Mouse (Mus musculus) hindbrain, embryonic 10.5 days (tissue): ENCODE results near the gene Cdh24. TPM values are rescaled to one million over a fixed set of nuclear protein-coding genes. Genes with fewer than 3 reads are reported as not detected.
A peak's percentile ranks its signal among the peaks of the same experiment; 100 is the strongest.
"Not testable (repeated sequence)": the region's sequence is repeated elsewhere in the genome, so short reads cannot be mapped to it uniquely, and the experiment has no call there.

Source experiments
- DNase-seq: peaks from one replicate; pipeline ENCODE4 v3.0.0-alpha.2; 2017; ENCODE audit warnings: low spot score
- H3K27ac ChIP-seq: fragments of 300-500 bp; sonication (generic); 2 replicates; pipeline ENCODE4 v1.5.1; 2016; ENCODE audit warnings: mild to moderate bottlenecking, moderate library complexity
- H3K27me3 ChIP-seq: fragments of 300-500 bp; sonication (generic); 2 replicates; pipeline ENCODE4 v1.6.1; 2016; ENCODE audit warnings: mild to moderate bottlenecking; ENCODE audit not compliant: poor library complexity, insufficient read depth, severe bottlenecking
- H3K36me3 ChIP-seq: fragments of 300-500 bp; sonication (generic); 2 replicates; pipeline ENCODE4 v1.6.1; 2016; ENCODE audit warnings: mild to moderate bottlenecking, moderate library complexity
- H3K4me1 ChIP-seq: fragments of 300-500 bp; sonication (generic); replicated peaks from 2 replicates; pipeline ENCODE4 v1.6.1; 2016; ENCODE audit warnings: mild to moderate bottlenecking
- H3K4me3 ChIP-seq: fragments of 300-500 bp; sonication (generic); 2 replicates; pipeline ENCODE4 v1.5.1; 2016; ENCODE audit warnings: mild to moderate bottlenecking, moderate library complexity
- H3K9me3 ChIP-seq: fragments of 300-500 bp; sonication (generic); 2 replicates; pipeline ENCODE4 v1.6.1; 2016; ENCODE audit warnings: mild to moderate bottlenecking, moderate library complexity
- WGBS: fragments of 180-500 bp; shearing (Covaris S2); methylation state at CpG from one replicate; pipeline ENCODE4 v1.1.7; 2016; 5-methylcytosine and 5-hydroxymethylcytosine counted together
- polyA plus RNA-seq: library from polyadenylated mRNA; unstranded; fragments of >200 nt; fragmentation: Nextera tagmentation; extraction: Ambion mirVana; gene quantifications from 2 replicates; pipeline ENCODE4 v1.2.1, GENCODE M21; 2016

The Cdh24 gene
- polyA plus RNA-seq, 1 experiment from 2014 or later: 7.1 TPM

DNA sequence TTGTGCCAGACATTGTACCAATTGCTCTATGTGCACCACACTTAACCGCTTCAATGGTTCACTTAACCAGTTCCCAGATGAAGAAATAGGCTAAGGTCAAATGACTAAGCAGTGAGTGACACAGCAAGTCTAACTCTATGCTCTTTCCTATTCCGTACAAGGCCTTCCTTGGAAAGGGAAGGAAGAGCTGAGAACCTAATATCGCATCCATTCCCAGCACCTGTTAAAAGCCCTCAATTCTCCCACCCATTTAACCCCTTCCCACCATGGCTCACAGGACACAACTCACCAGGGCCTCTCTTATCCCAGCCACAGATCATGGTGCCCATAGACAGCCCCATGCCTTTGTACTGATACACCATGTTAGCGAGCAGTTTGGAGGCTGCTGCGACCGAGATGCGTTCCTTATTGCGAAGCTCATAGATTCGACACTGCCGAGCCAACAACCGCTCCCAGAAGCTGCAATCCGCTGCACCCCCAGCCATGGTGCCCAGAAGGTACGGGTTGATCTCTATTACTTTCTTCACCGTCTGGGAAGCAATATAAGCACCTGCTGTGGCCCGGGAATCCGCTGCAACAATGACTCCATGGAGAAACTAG lies 24.8 kb downstream of the Cdh24 start:
- no peak for DNase-seq
- peak overlapping the region; percentile 98; the same call in 1 of the 2 replicates for H3K4me3 ChIP-seq
- H3K27me3 ChIP-seq: no peaks in the 10 kb centered on the region
- peaks cover 51% of the 10 kb centered on the region for H3K36me3 ChIP-seq
- no peaks in the 10 kb centered on the region for H3K9me3 ChIP-seq
- 94% methylated on average over 16 of the region's 16 CpGs for WGBS
- peaks cover 15% of the 10 kb centered on the region for H3K4me1 ChIP-seq
- no peak overlapping the region for H3K27ac ChIP-seq

DNA sequence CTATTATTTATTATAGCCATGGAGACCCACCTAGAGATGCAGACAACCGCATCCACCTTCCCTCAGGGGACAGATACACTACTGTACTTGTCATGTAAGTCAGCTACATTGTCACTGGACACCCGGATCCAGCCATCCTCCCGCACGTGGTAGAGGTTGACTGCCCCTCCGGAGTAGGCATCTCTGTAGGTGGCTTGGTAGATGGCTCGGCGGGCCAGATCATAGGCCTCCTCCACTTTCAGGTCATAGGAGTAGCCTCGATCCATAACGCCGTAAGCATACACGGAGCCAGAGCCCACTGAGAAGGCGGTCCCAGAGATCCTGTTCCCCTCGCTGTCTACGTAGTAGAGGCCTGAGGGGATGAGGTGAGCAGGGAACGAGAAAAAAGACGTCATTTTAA lies 27.0 kb downstream of the Cdh24 start:
- not testable (repeated sequence) for H3K27me3 ChIP-seq, DNase-seq
- H3K36me3 ChIP-seq: peaks cover 60% of the 10 kb centered on the region

GRCm38 (mm10) chr14:54610648-54611047 lies 30.5 kb downstream of the Cdh24 start:
- H3K27ac ChIP-seq: no peak overlapping the region
- 82% methylated on average over 6 of the region's 6 CpGs for WGBS
- H3K4me3 ChIP-seq: no peak overlapping the region

More for the DNA sequence above, 27.0 kb downstream of the Cdh24 start:
- H3K27ac ChIP-seq, H3K9me3 ChIP-seq, H3K4me3 ChIP-seq: not testable (repeated sequence)
- WGBS: 92% methylated on average over 16 of the region's 16 CpGs
- H3K4me1 ChIP-seq: peaks cover 15% of the 10 kb centered on the region

GRCm38 (mm10) chr14:54609962-54610361 lies 31.2 kb downstream of the Cdh24 start:
- Histone ChIP-seq H3K36me3 (peaks cover 43% of the 10 kb centered on the region), H3K9me3 (no peaks in the 10 kb centered on the region), H3K27me3 (no peaks in the 10 kb centered on the region), H3K4me1 (peaks cover 16% of the 10 kb centered on the region), H3K4me3 (no peak overlapping the region), H3K27ac (no peak overlapping the region)
- peak; percentile 30 for DNase-seq
- 78% methylated on average over 4 of the region's 4 CpGs for WGBS

More at GRCm38 (mm10) chr14:54610648-54611047, 30.5 kb downstream of the Cdh24 start:
- no peak for DNase-seq
- H3K4me1 ChIP-seq: peaks cover 12% of the 10 kb centered on the region
- no peaks in the 10 kb centered on the region for H3K27me3 ChIP-seq
- no peaks in the 10 kb centered on the region for H3K9me3 ChIP-seq
- H3K36me3 ChIP-seq: peaks cover 50% of the 10 kb centered on the region

- DNase-seq: no peak
- peaks cover 22% of the 10 kb centered on the region for H3K4me1 ChIP-seq
- peaks cover 36% of the 10 kb centered on the region for H3K36me3 ChIP-seq
- H3K27ac ChIP-seq: no peak overlapping the region
- H3K4me3 ChIP-seq: no peak overlapping the region
- H3K9me3 ChIP-seq: no peaks in the 10 kb centered on the region
- no peaks in the 10 kb centered on the region for H3K27me3 ChIP-seq
- 72% methylated on average over 4 of the region's 4 CpGs for whole genome bisulfite sequencing
Measured at GRCm38 (mm10) chr14:54609245-54609644, 31.9 kb downstream of the Cdh24 start.

DNA sequence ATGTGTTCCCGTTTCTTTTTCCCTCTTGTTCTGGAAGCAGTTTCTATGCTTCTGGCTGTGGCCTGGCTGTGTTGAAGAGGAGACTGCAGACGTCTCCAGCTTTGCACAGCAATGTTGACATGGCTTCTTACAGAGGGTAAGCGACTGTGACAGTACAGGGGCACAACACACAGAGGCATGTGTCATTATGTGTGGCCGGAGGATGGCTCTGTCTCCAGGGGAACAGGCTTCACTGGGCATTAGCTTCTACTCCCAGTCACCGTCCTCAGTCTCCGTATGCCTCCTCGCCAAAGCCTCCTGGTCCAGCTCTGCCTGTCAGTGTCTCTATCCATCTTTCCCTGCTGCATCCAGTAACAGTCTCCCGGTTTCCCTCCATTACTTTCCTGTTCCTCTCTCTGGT lies 33.9 kb downstream of the Cdh24 start:
- Histone ChIP-seq H3K27me3 (no peaks in the 10 kb centered on the region), H3K4me1 (peaks cover 34% of the 10 kb centered on the region), H3K4me3 (no peak overlapping the region), H3K36me3 (peaks cover 18% of the 10 kb centered on the region), H3K9me3 (no peaks in the 10 kb centered on the region), H3K27ac (no peak overlapping the region)
- 52% methylated on average over 8 of the region's 8 CpGs for WGBS
- no peak for DNase-seq

- Histone ChIP-seq H3K4me3 (peak within 1 kb of the TSS; percentile 60), H3K4me1 (peaks cover 37% of the 10 kb centered on the region), H3K9me3 (no peaks in the 10 kb centered on the region), H3K36me3 (peaks cover 4% of the 10 kb centered on the region), H3K27me3 (no peaks in the 10 kb centered on the region), H3K27ac (peak within 1 kb of the TSS; percentile 94)
- WGBS: under 1% methylated on average over 39 of the region's 39 CpGs
- peak; percentile 80 for DNase-seq
Measured at GRCm38 (mm10) chr14:54605752-54606321, 35.3 kb downstream of the Cdh24 start, which contains the start of gene 4931414P19Rik. Gene 4931414P19Rik (minus strand): TSS chr14:54605993.

DNA sequence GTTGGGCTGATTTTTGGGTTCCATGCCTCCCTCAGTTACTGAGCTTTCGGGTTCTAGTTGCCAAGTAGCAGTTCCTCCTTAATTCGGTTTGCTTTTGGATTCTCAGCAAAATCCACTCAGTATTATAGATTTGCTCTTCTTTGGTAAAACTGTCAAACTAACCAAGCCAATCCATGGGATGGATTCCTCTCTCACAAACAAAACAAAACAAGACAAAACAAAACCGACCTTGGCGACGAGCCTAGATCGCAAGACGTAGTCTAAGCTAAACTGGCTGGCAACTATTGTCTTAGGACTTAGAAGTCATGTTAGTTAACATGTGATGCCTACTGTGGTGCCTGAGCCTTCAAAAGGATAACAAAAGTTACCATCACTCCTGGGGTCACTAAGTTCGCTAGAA lies 37.5 kb downstream of the Cdh24 start:
- peak overlapping the region; percentile 94 for H3K27ac ChIP-seq
- H3K36me3 ChIP-seq: peaks cover 8% of the 10 kb centered on the region
- no peaks in the 10 kb centered on the region for H3K27me3 ChIP-seq
- peaks cover 37% of the 10 kb centered on the region for H3K4me1 ChIP-seq
- peak overlapping the region; percentile 59 for H3K4me3 ChIP-seq
- 85% methylated on average over 8 of the region's 8 CpGs for WGBS
- H3K9me3 ChIP-seq: no peaks in the 10 kb centered on the region
- DNase-seq: no peak

DNA sequence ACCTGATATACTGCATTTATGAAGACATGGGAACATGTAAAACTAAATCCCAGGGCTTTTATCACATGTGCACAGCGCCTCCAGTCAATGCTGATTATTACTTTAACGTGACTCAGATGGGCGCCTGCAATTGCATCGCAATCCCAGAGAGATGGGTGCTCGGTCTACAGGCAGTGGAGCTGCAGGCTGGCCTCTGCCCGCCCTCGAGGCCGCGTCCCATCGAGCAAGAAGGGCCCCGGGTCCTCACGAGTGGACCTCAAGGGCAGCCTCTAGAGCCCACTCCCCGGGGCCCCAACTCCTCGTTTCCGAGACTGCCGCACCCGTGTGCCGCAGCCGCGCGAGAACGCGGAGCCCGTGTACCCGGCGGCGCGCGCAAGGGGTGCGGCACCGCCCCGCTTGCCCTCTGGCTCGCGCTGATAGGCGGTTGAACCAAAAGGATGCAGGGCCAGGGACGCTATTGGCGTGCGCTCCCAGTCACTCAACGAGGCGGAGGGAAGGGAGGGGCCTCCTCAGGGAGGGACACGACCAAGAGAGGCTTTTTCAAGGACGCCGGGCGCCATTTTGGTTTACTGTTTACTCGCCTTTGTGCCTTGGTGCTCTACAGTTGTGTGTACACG lies 38.0 kb downstream of the Cdh24 start:
- peaks cover 9% of the 10 kb centered on the region for H3K36me3 ChIP-seq
- no peaks in the 10 kb centered on the region for H3K9me3 ChIP-seq
- peak; percentile 97 for DNase-seq
- H3K4me3 ChIP-seq: peak overlapping the region; percentile 59
- WGBS: under 1% methylated on average over 46 of the region's 46 CpGs
- H3K27me3 ChIP-seq: no peaks in the 10 kb centered on the region
- peaks cover 37% of the 10 kb centered on the region for H3K4me1 ChIP-seq
- peak overlapping the region; percentile 94 for H3K27ac ChIP-seq

- peak overlapping the region; percentile 94 for H3K27ac ChIP-seq
- H3K27me3 ChIP-seq: no peaks in the 10 kb centered on the region
- H3K4me3 ChIP-seq: peak overlapping the region; percentile 59
- no peaks in the 10 kb centered on the region for H3K9me3 ChIP-seq
- peaks cover 9% of the 10 kb centered on the region for H3K36me3 ChIP-seq
- peaks cover 37% of the 10 kb centered on the region for H3K4me1 ChIP-seq
- WGBS: 47% methylated on average over 4 of the region's 4 CpGs
- no peak for DNase-seq
Measured at GRCm38 (mm10) chr14:54602613-54603012, 38.6 kb downstream of the Cdh24 start.

DNA sequence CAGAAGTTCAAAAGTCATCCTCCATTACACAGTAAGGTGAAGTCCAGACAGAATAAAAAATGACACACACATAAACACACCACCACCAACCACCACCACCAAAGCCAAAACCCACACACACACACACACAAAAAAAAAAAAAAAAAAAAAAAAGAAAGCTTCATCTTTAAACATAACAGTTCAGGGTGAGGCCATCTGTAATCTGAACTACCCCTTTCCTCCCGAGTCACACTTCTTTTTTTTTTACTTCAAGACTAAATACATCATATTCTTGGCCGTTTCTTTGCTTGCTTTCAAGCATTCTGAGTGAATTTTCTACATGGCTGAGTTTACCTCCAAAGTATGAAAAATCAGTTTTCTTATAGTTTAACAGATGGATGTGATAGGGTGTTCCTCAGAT lies 39.6 kb downstream of the Cdh24 start:
- 83% methylated on average over 2 of the region's 2 CpGs for WGBS

DNA sequence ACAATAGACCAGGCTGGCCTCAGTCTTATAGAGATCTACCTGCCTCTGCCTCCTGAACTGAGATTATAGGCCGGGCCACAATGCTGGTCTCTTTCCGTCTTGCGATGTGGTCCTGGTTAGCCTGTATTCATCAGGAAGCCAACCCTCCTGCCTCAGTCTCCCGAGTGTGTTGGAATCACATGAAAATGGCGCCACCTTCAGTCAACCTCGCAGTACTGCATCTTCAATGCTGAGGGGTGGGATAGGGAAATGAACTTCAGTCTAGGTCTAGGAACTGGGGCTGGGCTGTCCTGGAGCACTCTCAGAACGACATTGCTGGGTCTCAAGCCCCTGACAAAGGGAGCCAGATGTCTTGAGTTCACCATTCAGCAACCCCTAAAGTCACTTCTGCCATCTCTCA lies 44.1 kb downstream of the Cdh24 start:
- H3K27ac ChIP-seq: no peak overlapping the region
- DNase-seq: no peak
- 0 out of 2 replicates have a peak, but pooled peaks cover 6% of the 10 kb centered on the region for H3K4me1 ChIP-seq
- H3K9me3 ChIP-seq: no peaks in the 10 kb centered on the region
- WGBS: 81% methylated on average over 7 of the region's 7 CpGs
- H3K4me3 ChIP-seq: no peak overlapping the region
- no peaks in the 10 kb centered on the region for H3K27me3 ChIP-seq
- peaks cover 40% of the 10 kb centered on the region for H3K36me3 ChIP-seq

More for the DNA sequence above, 39.6 kb downstream of the Cdh24 start:
- H3K4me1 ChIP-seq: peaks cover 32% of the 10 kb centered on the region
- no peak for DNase-seq
- no peaks in the 10 kb centered on the region for H3K27me3 ChIP-seq
- H3K9me3 ChIP-seq: no peaks in the 10 kb centered on the region
- H3K27ac ChIP-seq: no peak overlapping the region
- peaks cover 15% of the 10 kb centered on the region for H3K36me3 ChIP-seq
- H3K4me3 ChIP-seq: no peak overlapping the region
